Mouse (Mus musculus): ENCODE measurements around the gene Npvf. TPM values are rescaled to one million over a fixed set of nuclear protein-coding genes. Genes with fewer than 3 reads are reported as not detected.

The Npvf gene
- 0.26 and 0.41 TPM in 2 replicates for polyA plus RNA-seq (2014; fragmentation: Nextera tagmentation; extraction: Ambion mirVana)

DNA sequence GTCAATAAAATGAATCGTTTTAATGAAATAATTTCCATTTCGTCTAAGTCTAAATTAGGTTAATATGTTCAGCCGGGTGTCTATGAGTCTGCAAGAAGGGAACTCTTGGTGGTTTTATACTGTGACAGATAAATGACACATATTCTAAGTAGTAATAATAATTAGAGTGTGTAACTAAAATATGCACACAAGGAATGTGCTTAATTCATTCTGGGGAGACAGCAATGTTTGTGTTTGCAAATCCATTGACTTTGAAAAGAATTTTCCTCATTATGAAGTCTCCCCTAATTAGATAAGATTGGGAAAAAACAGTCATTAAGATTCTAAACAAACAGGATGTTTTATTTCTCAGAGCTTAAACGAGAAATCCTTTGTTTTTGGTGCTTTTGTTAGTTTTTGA, at the start of gene Npvf:
TSS of gene Npvf (minus strand) at position 84 of the 400 bp plus-strand sequence.
- no peak within 1 kb of the TSS for H3K27ac ChIP-seq
- H3K9me3 ChIP-seq (ENCODE audit: control insufficient read depth, low read length) = no peaks in the 10 kb centered on the region
- no peak within 1 kb of the TSS for H3K4me2 ChIP-seq (replicated peaks)
- no peaks in the 10 kb centered on the region for H3K36me3 ChIP-seq (replicated peaks; ENCODE audit: control insufficient read depth, insufficient read depth)
- H3K9ac ChIP-seq = no peak within 1 kb of the TSS
- no peaks in the 10 kb centered on the region for H3K4me1 ChIP-seq (replicated peaks; ENCODE audit: control insufficient read depth, insufficient read depth, low read length)
- no peak for ATAC-seq (ENCODE audit: low FRiP score)
- WGBS = 76% methylated on average over 4 of the region's 4 CpGs
- no peak for DNase-seq (ENCODE audit: low spot score)
- no peak within 1 kb of the TSS for H3K4me3 ChIP-seq (replicated peaks; ENCODE audit: low read length)
- no peaks in the 10 kb centered on the region for H3K27me3 ChIP-seq (ENCODE audit: control insufficient read depth, insufficient read depth, low read length)

DNA sequence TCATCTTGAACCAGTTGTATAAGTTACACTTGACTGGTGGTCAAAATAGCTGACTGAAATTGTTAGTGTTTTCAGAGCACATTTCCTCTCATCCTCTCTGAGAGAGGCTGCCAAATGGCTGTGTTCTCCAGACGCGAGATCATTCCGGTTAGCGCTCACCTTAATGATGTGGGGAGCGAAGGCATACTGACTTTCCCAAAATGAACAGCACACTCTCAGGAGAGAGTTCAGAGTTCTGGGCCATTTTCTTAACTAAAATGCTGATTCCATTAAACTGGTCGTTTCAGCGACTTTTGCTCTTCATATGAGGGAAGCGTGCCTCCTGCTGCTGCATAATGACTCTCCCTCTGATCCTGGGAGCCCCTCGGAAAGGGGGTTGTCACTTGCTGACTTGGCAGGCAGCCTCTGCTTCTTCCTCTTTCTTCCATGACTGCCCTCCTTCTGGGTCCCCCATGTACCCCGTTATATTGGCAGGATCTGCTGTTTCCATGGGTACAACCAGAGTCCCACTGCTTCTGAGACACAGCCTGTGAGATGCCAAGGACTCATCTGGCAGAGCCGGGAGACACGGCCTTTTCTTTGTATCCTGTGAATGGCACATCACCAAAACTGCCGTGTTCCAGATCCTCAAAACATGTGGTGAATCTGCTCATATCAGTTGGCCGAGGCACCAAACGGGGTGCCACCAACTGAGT, 35.0 kb upstream of the Npvf start:
- ATAC-seq (ENCODE audit: low FRiP score) = peak; percentile 89
- Histone ChIP-seq H3K4me2 (replicated peaks) (peak overlapping the region; percentile 8; the same call in 1 of the 2 replicates), H3K9me3 (ENCODE audit: control insufficient read depth, low read length) (no peaks in the 10 kb centered on the region), H3K4me3 (replicated peaks; ENCODE audit: low read length) (no peak overlapping the region), H3K27me3 (ENCODE audit: control insufficient read depth, insufficient read depth, low read length) (no peaks in the 10 kb centered on the region), H3K27ac (peak overlapping the region; percentile 76), H3K36me3 (replicated peaks; ENCODE audit: control insufficient read depth, insufficient read depth) (no peaks in the 10 kb centered on the region), H3K4me1 (replicated peaks; ENCODE audit: control insufficient read depth, insufficient read depth, low read length) (peaks cover 17% of the 10 kb centered on the region; the same call in 1 of the 2 replicates), H3K9ac (no peak overlapping the region)
- WGBS = 39% methylated on average over 15 of the region's 15 CpGs
- DNase-seq (ENCODE audit: low spot score) = peak; percentile 67

- H3K4me1 ChIP-seq (replicated peaks; ENCODE audit: control insufficient read depth, insufficient read depth, low read length) = peaks cover 25% of the 10 kb centered on the region; the same call in 1 of the 2 replicates
- no peaks in the 10 kb centered on the region for H3K27me3 ChIP-seq (ENCODE audit: control insufficient read depth, insufficient read depth, low read length)
- no peaks in the 10 kb centered on the region for H3K9me3 ChIP-seq (ENCODE audit: control insufficient read depth, low read length)
- H3K4me2 ChIP-seq (replicated peaks) = no peak overlapping the region
- H3K27ac ChIP-seq = no peak overlapping the region
- no peak overlapping the region for H3K4me3 ChIP-seq (replicated peaks; ENCODE audit: low read length)
- no peak overlapping the region for H3K9ac ChIP-seq
- ATAC-seq (ENCODE audit: low FRiP score) (no peak), DNase-seq (ENCODE audit: low spot score) (no peak)
- no peaks in the 10 kb centered on the region for H3K36me3 ChIP-seq (replicated peaks; ENCODE audit: control insufficient read depth, insufficient read depth)
- WGBS = 59% methylated on average over 7 of the region's 7 CpGs
Observed at GRCm38 (mm10) chr6:50684646-50685415, 30.6 kb upstream of the Npvf start.

GRCm38 (mm10) chr6:50681491-50681890, 27.3 kb upstream of the Npvf start:
- H3K27ac ChIP-seq = no peak overlapping the region
- WGBS = 35% methylated on average over 5 of the region's 5 CpGs
- no peak overlapping the region for H3K4me2 ChIP-seq (replicated peaks)
- H3K9me3 ChIP-seq (ENCODE audit: control insufficient read depth, low read length) = no peaks in the 10 kb centered on the region
- no peak overlapping the region for H3K4me3 ChIP-seq (replicated peaks; ENCODE audit: low read length)
- DNase-seq (ENCODE audit: low spot score) (no peak), ATAC-seq (ENCODE audit: low FRiP score) (no peak)
- no peak overlapping the region for H3K9ac ChIP-seq
- H3K27me3 ChIP-seq (ENCODE audit: control insufficient read depth, insufficient read depth, low read length) = no peaks in the 10 kb centered on the region
- no peaks in the 10 kb centered on the region for H3K36me3 ChIP-seq (replicated peaks; ENCODE audit: control insufficient read depth, insufficient read depth)
- H3K4me1 ChIP-seq (replicated peaks; ENCODE audit: control insufficient read depth, insufficient read depth, low read length) = peaks cover 11% of the 10 kb centered on the region; the same call in 1 of the 2 replicates

DNA sequence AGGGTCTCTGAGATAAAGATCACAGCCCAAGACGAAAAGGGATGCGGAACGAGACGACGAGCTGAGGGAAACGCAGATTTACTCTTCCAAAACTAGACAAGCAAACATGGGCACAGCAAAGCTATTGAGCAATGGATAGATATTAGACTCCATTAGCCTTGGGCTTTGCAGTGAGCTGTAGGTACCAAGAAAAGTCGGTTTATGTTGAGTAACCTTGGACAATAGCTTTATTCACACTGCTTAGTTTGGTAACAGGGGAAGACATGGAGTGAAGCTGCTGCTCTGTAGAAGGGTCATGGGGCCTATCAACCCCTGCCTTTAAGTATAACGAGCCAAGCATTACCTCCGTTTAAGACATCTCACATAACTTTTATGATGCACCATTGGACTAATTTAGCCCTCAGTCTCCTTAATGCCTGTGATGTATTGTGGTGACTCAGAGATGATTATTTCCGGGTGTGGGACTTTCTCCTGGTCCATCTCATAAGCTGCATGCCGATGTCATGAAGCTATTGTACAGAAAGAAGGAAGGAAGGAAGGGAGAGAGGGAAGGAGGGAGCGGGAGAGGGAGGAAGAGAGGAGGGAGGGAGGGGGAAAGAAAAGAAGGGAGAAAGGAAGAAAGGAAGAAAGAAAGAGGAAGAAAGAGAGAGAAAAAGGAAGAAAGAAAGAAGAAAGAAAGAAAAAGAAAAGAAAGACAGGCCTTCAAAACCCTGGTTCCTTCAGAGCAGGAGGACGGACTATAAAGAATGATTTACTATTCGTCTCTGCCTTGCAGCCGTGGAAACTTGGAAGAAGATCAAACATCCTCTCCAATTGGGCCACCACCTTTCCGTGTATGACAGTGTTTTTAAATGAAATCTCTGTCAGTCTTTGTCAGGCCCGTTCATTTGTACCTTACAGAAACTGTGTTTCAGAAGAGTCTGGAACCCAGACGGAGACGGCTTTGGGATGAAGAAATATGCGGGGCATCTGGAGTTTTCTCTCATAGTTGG, 26.3 kb upstream of the Npvf start:
- DNase-seq (ENCODE audit: low spot score) = no peak

GRCm38 (mm10) chr6:50679486-50679828, 25.2 kb upstream of the Npvf start:
- no peaks in the 10 kb centered on the region for H3K36me3 ChIP-seq (replicated peaks; ENCODE audit: control insufficient read depth, insufficient read depth)
- DNase-seq (ENCODE audit: low spot score) (no peak), ATAC-seq (ENCODE audit: low FRiP score) (no peak)
- 90% methylated on average over 2 of the region's 2 CpGs for WGBS
- no peaks in the 10 kb centered on the region for H3K27me3 ChIP-seq (ENCODE audit: control insufficient read depth, insufficient read depth, low read length)
- H3K9ac ChIP-seq = no peak overlapping the region
- no peak overlapping the region for H3K4me2 ChIP-seq (replicated peaks)
- H3K9me3 ChIP-seq (ENCODE audit: control insufficient read depth, low read length) = no peaks in the 10 kb centered on the region
- no peak overlapping the region for H3K4me3 ChIP-seq (replicated peaks; ENCODE audit: low read length)
- H3K27ac ChIP-seq = no peak overlapping the region
- H3K4me1 ChIP-seq (replicated peaks; ENCODE audit: control insufficient read depth, insufficient read depth, low read length) = peaks cover 11% of the 10 kb centered on the region; the same call in 1 of the 2 replicates

More for the DNA sequence above, 26.3 kb upstream of the Npvf start:
- Histone ChIP-seq H3K9me3 (ENCODE audit: control insufficient read depth, low read length) (no peaks in the 10 kb centered on the region), H3K36me3 (replicated peaks; ENCODE audit: control insufficient read depth, insufficient read depth) (no peaks in the 10 kb centered on the region), H3K9ac (no peak overlapping the region), H3K27me3 (ENCODE audit: control insufficient read depth, insufficient read depth, low read length) (no peaks in the 10 kb centered on the region), H3K4me2 (replicated peaks) (no peak overlapping the region), H3K27ac (no peak overlapping the region), H3K4me1 (replicated peaks; ENCODE audit: control insufficient read depth, insufficient read depth, low read length) (peaks cover 11% of the 10 kb centered on the region; the same call in 1 of the 2 replicates), H3K4me3 (replicated peaks; ENCODE audit: low read length) (no peak overlapping the region)
- no peak for ATAC-seq (ENCODE audit: low FRiP score)
- 64% methylated on average over 20 of the region's 20 CpGs for WGBS

DNA sequence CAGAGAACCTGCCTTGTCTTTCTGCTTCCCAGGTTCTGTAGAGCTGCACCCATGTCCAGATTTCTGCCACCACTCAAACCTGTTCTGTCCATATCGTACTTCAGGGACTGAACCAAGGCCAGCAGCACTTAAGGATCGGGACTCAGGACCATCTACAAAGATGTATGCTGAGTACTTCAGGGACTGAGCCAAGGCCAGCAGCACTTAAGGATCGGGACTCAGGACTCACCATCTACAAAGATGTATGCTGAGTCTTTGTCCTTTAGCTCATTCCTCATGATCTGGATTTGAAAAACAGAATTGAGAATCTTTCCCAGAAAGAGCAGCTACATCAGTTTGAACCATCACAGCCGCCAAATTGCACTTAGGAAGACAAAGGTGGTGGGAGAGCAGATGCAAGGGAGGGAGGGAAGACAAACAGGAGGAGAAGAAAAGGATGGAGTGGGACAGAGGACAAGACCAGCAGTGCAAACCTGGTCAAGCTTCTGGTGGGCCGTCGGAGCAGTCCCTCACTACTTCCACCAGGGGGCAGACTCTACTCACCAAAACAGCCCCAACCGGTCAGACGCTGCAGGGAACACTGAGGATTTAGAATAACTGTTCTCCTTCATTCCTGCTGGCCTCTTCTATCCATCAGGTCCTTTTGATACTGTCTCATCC, 24.7 kb upstream of the Npvf start:
- no peaks in the 10 kb centered on the region for H3K36me3 ChIP-seq (replicated peaks; ENCODE audit: control insufficient read depth, insufficient read depth)
- no peaks in the 10 kb centered on the region for H3K27me3 ChIP-seq (ENCODE audit: control insufficient read depth, insufficient read depth, low read length)
- no peak overlapping the region for H3K27ac ChIP-seq
- 31% methylated on average over 8 of the region's 8 CpGs for WGBS
- H3K4me3 ChIP-seq (replicated peaks; ENCODE audit: low read length) = no peak overlapping the region
- DNase-seq (ENCODE audit: low spot score) (peak; percentile 88), ATAC-seq (ENCODE audit: low FRiP score) (peak; percentile 69; the same call in 1 of the 2 replicates)
- peaks cover 11% of the 10 kb centered on the region; the same call in 1 of the 2 replicates for H3K4me1 ChIP-seq (replicated peaks; ENCODE audit: control insufficient read depth, insufficient read depth, low read length)
- H3K9me3 ChIP-seq (ENCODE audit: control insufficient read depth, low read length) = no peaks in the 10 kb centered on the region
- no peak overlapping the region for H3K4me2 ChIP-seq (replicated peaks)
- no peak overlapping the region for H3K9ac ChIP-seq

GRCm38 (mm10) chr6:50671191-50671590, 17.0 kb upstream of the Npvf start:
- Histone ChIP-seq H3K36me3 (replicated peaks; ENCODE audit: control insufficient read depth, insufficient read depth) (no peaks in the 10 kb centered on the region), H3K9ac (no peak overlapping the region), H3K9me3 (ENCODE audit: control insufficient read depth, low read length) (no peaks in the 10 kb centered on the region), H3K4me2 (replicated peaks) (no peak overlapping the region), H3K4me3 (replicated peaks; ENCODE audit: low read length) (no peak overlapping the region), H3K27ac (no peak overlapping the region), H3K27me3 (ENCODE audit: control insufficient read depth, insufficient read depth, low read length) (no peaks in the 10 kb centered on the region), H3K4me1 (replicated peaks; ENCODE audit: control insufficient read depth, insufficient read depth, low read length) (no peaks in the 10 kb centered on the region)
- ATAC-seq (ENCODE audit: low FRiP score) (no peak), DNase-seq (ENCODE audit: low spot score) (no peak)
- 88% methylated on average over 3 of the region's 3 CpGs for WGBS

Measured in hindbrain, embryonic 14.5 days (tissue).